Mouse (Mus musculus) forelimb bud, embryonic 11.5 days (tissue): Measurements from ENCODE around the gene Gm17949.

Experiments
- DNase-seq: peaks from one replicate; pipeline ENCODE4 v3.0.0-alpha.2; 2012; ENCODE audit warnings: low read depth, low spot score

The Gm17949 gene

GRCm38 (mm10) chr17:57011236-57012141, at the start of gene Gm17949, which contains the start of gene Gtf2f1:
Gene Gm17949, plus strand, starts transcription at chr17:57011469.
Gene Gtf2f1, minus strand, starts transcription at chr17:57011288.
- peak; percentile 100 for DNase-seq

GRCm38 (mm10) chr17:56961880-56962279, 49.4 kb upstream of the Gm17949 start:
- no peak for DNase-seq

GRCm38 (mm10) chr17:56962642-56963405, 48.4 kb upstream of the Gm17949 start:
- no peak for DNase-seq

GRCm38 (mm10) chr17:56963646-56964045, 47.6 kb upstream of the Gm17949 start:
- no peak for DNase-seq

GRCm38 (mm10) chr17:56969321-56969720, 41.9 kb upstream of the Gm17949 start:
- DNase-seq = no peak

GRCm38 (mm10) chr17:56970081-56970480, 41.2 kb upstream of the Gm17949 start:
- no peak for DNase-seq

- no peak for DNase-seq
Measured at GRCm38 (mm10) chr17:56973956-56974707, 37.1 kb upstream of the Gm17949 start.

- no peak for DNase-seq
Measured at GRCm38 (mm10) chr17:56974708-56975240, 36.5 kb upstream of the Gm17949 start.

GRCm38 (mm10) chr17:56975391-56975790, 35.9 kb upstream of the Gm17949 start:
- no peak for DNase-seq

GRCm38 (mm10) chr17:56976531-56977390, 34.5 kb upstream of the Gm17949 start:
- DNase-seq = no peak

- DNase-seq = no peak
Measured at GRCm38 (mm10) chr17:56979524-56979923, 31.7 kb upstream of the Gm17949 start.

GRCm38 (mm10) chr17:56981049-56981448, 30.2 kb upstream of the Gm17949 start:
- no peak for DNase-seq

- DNase-seq = no peak
Measured at GRCm38 (mm10) chr17:56982013-56982412, 29.3 kb upstream of the Gm17949 start, which contains the start of gene Acer1. Gene Acer1, minus strand, starts transcription at chr17:56982126.

GRCm38 (mm10) chr17:56984886-56985285, 26.4 kb upstream of the Gm17949 start:
- DNase-seq = no peak

- no peak for DNase-seq
Measured at GRCm38 (mm10) chr17:56985656-56986055, 25.6 kb upstream of the Gm17949 start.

- no peak for DNase-seq
Measured at GRCm38 (mm10) chr17:56986105-56986805, 25.0 kb upstream of the Gm17949 start.

GRCm38 (mm10) chr17:56988441-56988840, 22.8 kb upstream of the Gm17949 start:
- DNase-seq = no peak

GRCm38 (mm10) chr17:56988921-56989430, 22.3 kb upstream of the Gm17949 start:
- DNase-seq = no peak

GRCm38 (mm10) chr17:56989467-56990114, 21.7 kb upstream of the Gm17949 start:
- peak; percentile 86 for DNase-seq
